Mouse (Mus musculus) spleen, adult 2 months (tissue): Measurements from ENCODE around the gene Zfp108. TPM values are rescaled to one million over a fixed set of nuclear protein-coding genes. Genes with fewer than 3 reads are reported as not detected.

ENCODE experiments used
- DNase-seq, 2 experiments: peaks; one replicate each; pipeline versions ENCODE4 v3.0.0 to v3.0.0-alpha.2; 2012 to 2021; ENCODE audit warnings: low spot score in 2 of 2, low read depth in 1 of 2
- H3K27ac ChIP-seq: fragments of 200-500 bp; 2 replicates; pipeline ENCODE4 v1.5.1; 2012; ENCODE audit warnings: low read length, inconsistent platforms; ENCODE audit not compliant: insufficient read depth
- H3K27me3 ChIP-seq: fragments of 200-500 bp; 2 replicates; pipeline ENCODE4 v1.6.1; 2012; ENCODE audit warnings: mild to moderate bottlenecking, moderate library complexity, low read length, inconsistent platforms; ENCODE audit not compliant: control insufficient read depth, insufficient read depth
- H3K36me3 ChIP-seq: fragments of 200-500 bp; 2 replicates; pipeline ENCODE4 v1.6.1; 2012; ENCODE audit warnings: mild to moderate bottlenecking, low read length, inconsistent platforms; ENCODE audit not compliant: control insufficient read depth, insufficient read depth
- H3K4me1 ChIP-seq: fragments of 200-500 bp; 2 replicates; pipeline ENCODE4 v1.6.1; 2011; ENCODE audit warnings: inconsistent platforms; ENCODE audit not compliant: control insufficient read depth, insufficient read depth, insufficient read length
- H3K4me3 ChIP-seq: fragments of 200-500 bp; 2 replicates; pipeline ENCODE4 v1.5.1; 2011; ENCODE audit warnings: mild to moderate bottlenecking, inconsistent platforms; ENCODE audit not compliant: insufficient read depth, insufficient read length; ENCODE audit errors: extremely low read depth
- CTCF ChIP-seq: fragments of 200-500 bp; IDR thresholded peaks from 2 replicates; pipeline ENCODE4 v1.5.1; 2011; ENCODE audit warnings: mild to moderate bottlenecking, inconsistent platforms; ENCODE audit not compliant: insufficient read depth, insufficient read length, insufficient replicate concordance; ENCODE audit errors: extremely low read depth
- POLR2A ChIP-seq: fragments of 200-500 bp; IDR thresholded peaks from 2 replicates; pipeline ENCODE4 v1.6.1; 2011; ENCODE audit warnings: low read depth, low read length, inconsistent platforms
- WGBS: fragments of 180-500 bp; shearing (Covaris S2); methylation state at CpG from one replicate; pipeline ENCODE4 v1.1.7; 2018; 5-methylcytosine and 5-hydroxymethylcytosine counted together
- polyA plus RNA-seq: library from polyadenylated mRNA; depleted of rRNA; stranded (reverse); fragments of >200 nt; gene quantifications from 2 replicates; pipeline ENCODE4 v1.2.3, GENCODE M21; 2012; rRNA removed

Gene Zfp108
- 0.16 TPM in 2 replicates for polyA plus RNA-seq

DNA sequence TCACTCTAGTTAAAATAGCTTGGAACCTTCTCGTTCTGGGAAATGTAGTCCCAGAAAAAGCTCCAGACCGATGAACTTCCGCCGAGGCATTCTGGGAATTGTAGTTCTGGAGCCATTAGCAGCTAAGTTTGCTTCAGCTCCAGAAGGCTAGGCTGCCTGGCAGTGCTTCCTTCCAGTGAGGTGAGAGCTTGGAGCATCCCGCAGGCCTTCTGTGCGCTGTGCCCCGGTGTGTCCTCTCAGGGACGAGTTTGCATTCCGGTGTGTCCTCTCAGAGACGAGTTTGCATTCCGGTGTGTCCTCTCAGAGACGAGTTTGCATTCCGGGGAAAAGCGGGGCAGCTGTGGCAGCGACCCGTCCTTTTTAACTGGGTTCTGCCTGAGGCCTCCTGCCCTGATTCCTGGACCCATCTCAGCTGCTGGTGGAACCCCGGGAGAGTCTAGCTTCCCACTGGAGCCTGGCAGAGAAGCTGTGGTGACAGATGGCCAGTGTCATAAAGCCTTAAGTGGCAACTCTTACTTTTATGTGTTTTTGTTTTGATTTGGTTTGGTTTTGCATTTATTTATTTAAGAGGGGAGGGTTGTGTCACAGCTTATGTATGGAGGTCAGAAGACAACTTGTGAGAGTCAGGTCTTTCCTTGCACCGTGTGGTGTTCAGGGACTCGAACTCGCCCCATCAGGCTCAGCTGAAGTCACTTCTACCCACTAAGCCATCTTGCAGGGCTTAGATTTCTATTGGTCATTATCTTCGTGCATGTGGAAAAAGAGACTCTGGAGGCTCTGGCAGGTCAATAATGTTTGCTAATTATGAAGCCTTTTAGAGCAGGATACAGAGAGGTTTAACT is at the start of gene Zfp108:
Gene Zfp108 (plus strand): TSS at position 162 of the 842 bp plus-strand sequence.
- DNase-seq = peak in 1 of 2 experiments; percentile 25
- Histone ChIP-seq H3K4me3 (peak within 1 kb of the TSS; percentile 32; the same call in 1 of the 2 replicates), H3K36me3 (no peaks in the 10 kb centered on the region), H3K4me1 (no peaks in the 10 kb centered on the region), H3K27me3 (no peaks in the 10 kb centered on the region), H3K27ac (no peak within 1 kb of the TSS)
- 20% methylated on average over 21 of the region's 21 CpGs for WGBS
- TF ChIP-seq POLR2A (no peak), CTCF (no peak)

DNA sequence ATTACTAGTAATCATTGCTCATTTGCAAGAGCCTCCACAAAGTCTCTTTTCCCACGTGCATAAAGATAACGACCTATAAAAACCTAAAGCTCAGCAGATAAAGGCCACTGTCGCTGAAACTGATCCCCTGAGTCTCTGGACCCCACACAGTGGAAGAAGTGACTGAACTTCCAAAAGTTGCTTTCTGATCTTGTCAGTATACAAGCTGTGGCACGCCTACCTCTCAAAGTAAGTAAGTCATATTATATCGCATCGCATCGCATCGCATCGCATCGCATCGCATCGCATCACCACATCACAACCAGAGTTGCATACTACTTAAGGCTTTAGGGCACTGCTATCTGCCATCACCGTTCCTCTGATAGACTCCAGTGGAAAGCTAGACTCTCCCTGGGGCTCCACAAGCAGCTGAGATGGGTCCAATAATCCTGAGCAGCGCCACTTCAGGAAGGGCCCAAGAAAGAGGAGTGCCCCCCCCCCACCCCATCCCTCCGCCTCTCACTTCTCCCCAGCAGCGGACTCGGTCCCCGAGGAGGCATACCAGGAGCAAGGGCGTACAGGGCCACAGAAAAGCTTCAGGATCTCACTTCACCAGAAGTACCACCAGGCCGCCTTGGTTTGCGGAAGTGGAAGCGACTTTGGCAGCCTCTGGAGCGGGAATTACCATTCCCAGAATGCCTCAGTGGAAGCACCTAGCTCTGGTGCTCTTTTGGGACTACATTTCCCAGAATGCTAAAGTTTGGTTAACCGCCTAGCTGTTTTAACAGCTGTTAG is 46.9 kb upstream of the Zfp108 start:
- no peaks in the 10 kb centered on the region for H3K36me3 ChIP-seq
- H3K4me3 ChIP-seq = peak overlapping the region; percentile 47
- H3K27ac ChIP-seq = no peak overlapping the region
- DNase-seq = no peak
- no peak for TF ChIP-seq CTCF
- TF ChIP-seq POLR2A = no peak
- 19% methylated on average over 24 of the region's 24 CpGs for WGBS
- H3K4me1 ChIP-seq = no peaks in the 10 kb centered on the region
- H3K27me3 ChIP-seq = no peaks in the 10 kb centered on the region

DNA sequence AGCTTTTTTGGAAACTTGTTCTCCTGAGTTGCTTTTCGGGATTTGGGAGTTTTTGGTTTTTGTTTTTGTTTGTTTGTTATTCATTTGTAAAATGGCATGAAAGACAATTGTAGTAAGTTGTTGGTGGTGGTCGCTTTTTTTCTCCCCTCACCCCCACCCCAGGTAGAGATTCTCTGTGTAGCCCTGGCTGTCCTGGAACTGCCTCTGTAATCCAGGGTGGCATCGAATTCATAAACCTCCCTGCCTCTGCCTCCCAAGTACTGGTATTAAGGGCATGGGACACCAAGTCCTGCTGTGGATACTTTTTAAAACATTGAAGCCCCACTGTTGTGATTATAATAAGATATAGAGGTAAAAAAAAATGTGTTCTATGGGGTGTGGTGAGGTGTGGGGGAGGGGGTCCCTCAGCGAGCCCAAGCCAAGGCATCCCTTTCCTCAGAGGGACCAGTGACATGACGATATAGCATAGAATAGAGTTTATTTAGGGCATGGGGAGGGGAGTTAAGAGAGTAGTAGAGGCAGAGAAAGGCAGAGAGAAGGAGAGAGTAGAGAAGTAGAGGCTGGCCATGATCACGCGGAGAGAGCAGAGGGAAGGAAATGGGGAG is 46.2 kb upstream of the Zfp108 start:
- Histone ChIP-seq H3K4me1 (no peaks in the 10 kb centered on the region), H3K27ac (no peak overlapping the region), H3K36me3 (no peaks in the 10 kb centered on the region), H3K4me3 (no peak overlapping the region), H3K27me3 (no peaks in the 10 kb centered on the region)
- WGBS = 64% methylated on average over 7 of the region's 7 CpGs
- no peak for TF ChIP-seq POLR2A
- TF ChIP-seq CTCF = no peak
- no peak for DNase-seq

DNA sequence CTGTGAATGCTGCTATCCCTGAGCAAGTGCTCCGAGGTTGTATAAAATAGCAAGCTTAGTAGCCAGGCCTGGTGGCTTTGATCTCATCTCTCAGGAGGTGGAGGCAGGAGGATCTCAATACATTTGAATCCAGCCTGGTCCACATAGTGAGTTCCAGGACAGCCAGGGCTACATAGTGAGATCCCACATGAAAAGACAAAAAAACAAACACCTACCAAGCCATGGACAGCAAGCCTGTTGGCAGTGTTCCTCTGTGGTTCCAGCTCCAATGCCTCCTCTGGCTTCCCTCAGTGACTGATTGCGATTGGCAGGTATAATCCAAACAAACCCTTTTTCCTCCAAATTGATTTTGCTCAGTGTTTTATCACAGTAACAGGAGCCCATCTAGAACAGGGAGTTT is 44.3 kb upstream of the Zfp108 start:
- Histone ChIP-seq H3K36me3 (no peaks in the 10 kb centered on the region), H3K4me1 (no peaks in the 10 kb centered on the region), H3K4me3 (no peak overlapping the region), H3K27ac (no peak overlapping the region), H3K27me3 (no peaks in the 10 kb centered on the region)
- TF ChIP-seq POLR2A (no peak), CTCF (no peak)
- no peak for DNase-seq
- WGBS = 85% methylated on average over 2 of the region's 2 CpGs

DNA sequence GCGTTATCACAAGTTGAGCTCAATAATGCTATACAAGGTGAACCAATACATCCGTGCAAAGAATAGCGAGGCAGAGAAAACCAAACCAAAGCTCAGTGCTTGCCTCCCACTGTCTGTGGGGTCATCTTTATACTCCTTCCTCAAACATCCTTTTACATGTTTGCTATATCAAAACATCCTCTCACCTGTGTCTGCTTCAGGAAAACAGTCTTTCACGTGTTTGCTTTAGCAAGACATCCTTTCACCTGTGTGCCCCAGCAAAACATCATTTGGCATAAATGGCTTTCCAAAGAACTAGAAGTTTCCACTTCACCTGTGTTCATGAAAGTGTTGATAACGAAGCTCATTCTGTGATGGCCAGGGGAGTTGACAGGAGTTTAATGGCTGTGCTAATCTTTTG is 43.3 kb upstream of the Zfp108 start, which contains the start of gene Zfp111:
Gene Zfp111 (minus strand): TSS at position 101 of the 400 bp plus-strand sequence.
- TF ChIP-seq POLR2A (no peak), CTCF (no peak)
- H3K4me1 ChIP-seq = no peaks in the 10 kb centered on the region
- no peak within 1 kb of the TSS for H3K4me3 ChIP-seq
- no peak for DNase-seq
- no peaks in the 10 kb centered on the region for H3K27me3 ChIP-seq
- H3K36me3 ChIP-seq = no peaks in the 10 kb centered on the region
- 83% methylated on average over 5 of the region's 5 CpGs for WGBS
- no peak within 1 kb of the TSS for H3K27ac ChIP-seq

DNA sequence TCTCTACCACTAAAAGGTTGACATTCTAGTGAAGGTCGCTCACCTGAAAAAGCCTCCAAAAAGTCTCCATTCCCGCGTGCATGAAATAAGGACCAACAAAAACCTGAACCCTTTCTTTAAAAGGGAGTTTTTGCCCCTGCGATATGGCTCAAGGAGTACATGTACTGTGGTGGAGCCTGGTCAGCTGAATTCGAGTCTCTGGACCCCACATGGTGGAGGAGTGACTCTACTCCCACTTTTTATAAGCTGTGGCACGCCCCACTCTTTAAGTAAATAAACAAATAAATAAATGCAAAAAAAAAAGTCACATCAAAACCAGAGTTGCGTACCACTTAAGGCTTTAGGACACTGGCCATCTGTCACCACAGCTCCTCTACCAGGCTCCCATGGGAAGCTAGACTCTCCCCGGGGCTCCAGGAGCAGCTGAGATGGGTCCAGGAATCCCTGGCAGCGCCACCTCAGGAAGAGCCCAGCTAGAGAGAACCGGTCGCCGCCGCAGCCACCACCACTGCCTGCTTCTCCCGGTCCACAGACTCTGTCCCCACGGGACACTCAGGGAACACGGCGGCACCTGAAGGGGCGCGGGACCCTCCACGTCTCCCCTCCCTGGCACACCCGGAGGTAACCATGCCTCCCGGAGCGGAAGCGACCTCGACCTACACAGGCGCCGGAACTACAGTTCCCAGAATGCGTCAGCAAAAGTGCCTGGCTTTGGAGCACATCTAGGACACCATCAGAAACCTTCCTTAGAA is 17.4 kb upstream of the Zfp108 start, which contains the start of gene Zfp109:
Gene Zfp109 (minus strand): TSS at position 521 of the 752 bp plus-strand sequence.
- 10% methylated on average over 28 of the region's 28 CpGs for WGBS
- Histone ChIP-seq H3K36me3 (no peaks in the 10 kb centered on the region), H3K27me3 (no peaks in the 10 kb centered on the region), H3K4me1 (no peaks in the 10 kb centered on the region; the same call in 1 of the 2 replicates), H3K4me3 (peak within 1 kb of the TSS; percentile 75), H3K27ac (no peak within 1 kb of the TSS)
- peak in 1 of 2 experiments; percentile 31 for DNase-seq
- no peak for TF ChIP-seq POLR2A
- no peak for TF ChIP-seq CTCF
